Mouse (Mus musculus) gastrocnemius, postnatal 25 days (tissue): ENCODE data around the gene Ipo13. TPM values are rescaled to one million over a fixed set of nuclear protein-coding genes. Genes with fewer than 3 reads are reported as not detected.

Experiments used
- DNase-seq: peaks from one replicate; pipeline ENCODE4 v3.0.0; 2022
- total RNA-seq, 2 experiments: library from RNA; stranded (reverse); gene quantifications; 1 replicate in 1 of 2; 2 replicates in 1 of 2; pipeline ENCODE4 v1.2.3; 2021

The Ipo13 gene
- total RNA-seq, 2 experiments from 2014 or later = 218 TPM

GRCm38 (mm10) chr4:117882701-117883691 lies 31.8 kb downstream of the Ipo13 start, which contains the start of gene B4galt2:
B4galt2 (minus strand) TSS chr4:117883487.
- peak; percentile 46 for DNase-seq

GRCm38 (mm10) chr4:117878703-117879102 lies 36.1 kb downstream of the Ipo13 start:
- DNase-seq = no peak

- no peak for DNase-seq
These were observed 36.5 kb downstream of the Ipo13 start for GRCm38 (mm10) chr4:117878301-117878700.

- DNase-seq = no peak
These were observed 41.2 kb downstream of the Ipo13 start for GRCm38 (mm10) chr4:117873615-117874014.

GRCm38 (mm10) chr4:117872471-117872886 lies 42.3 kb downstream of the Ipo13 start, which contains the start of gene Ccdc24:
Ccdc24 (minus strand) TSS chr4:117872557.
- DNase-seq = no peak

GRCm38 (mm10) chr4:117871787-117872186 lies 43.0 kb downstream of the Ipo13 start:
- DNase-seq = no peak

GRCm38 (mm10) chr4:117870437-117870836 lies 44.4 kb downstream of the Ipo13 start:
- no peak for DNase-seq

GRCm38 (mm10) chr4:117869317-117869716 lies 45.5 kb downstream of the Ipo13 start:
- no peak for DNase-seq

- peak; percentile 40 for DNase-seq
These were observed 47.0 kb downstream of the Ipo13 start for GRCm38 (mm10) chr4:117867823-117868222.

GRCm38 (mm10) chr4:117867000-117867399 lies 47.8 kb downstream of the Ipo13 start:
- no peak for DNase-seq

- DNase-seq = peak; percentile 81
These were observed 48.7 kb downstream of the Ipo13 start for GRCm38 (mm10) chr4:117866083-117866482.

- no peak for DNase-seq
These were observed 52.0 kb downstream of the Ipo13 start for GRCm38 (mm10) chr4:117862823-117863222.

- DNase-seq = no peak
These were observed 54.2 kb downstream of the Ipo13 start for GRCm38 (mm10) chr4:117860570-117860969.

GRCm38 (mm10) chr4:117858794-117859193 lies 56.0 kb downstream of the Ipo13 start:
- DNase-seq = peak; percentile 66

- no peak for DNase-seq
These were observed 59.7 kb downstream of the Ipo13 start for GRCm38 (mm10) chr4:117855146-117855545.

GRCm38 (mm10) chr4:117852152-117852868 lies 62.5 kb downstream of the Ipo13 start:
- no peak for DNase-seq

GRCm38 (mm10) chr4:117850871-117851270 lies 63.9 kb downstream of the Ipo13 start:
- peak; percentile 51 for DNase-seq

- DNase-seq = peak; percentile 70
These were observed 64.6 kb downstream of the Ipo13 start for GRCm38 (mm10) chr4:117850176-117850575.

- no peak for DNase-seq
These were observed 65.3 kb downstream of the Ipo13 start for GRCm38 (mm10) chr4:117849506-117849905.

- DNase-seq = no peak
These were observed 65.7 kb downstream of the Ipo13 start for GRCm38 (mm10) chr4:117849063-117849462.

GRCm38 (mm10) chr4:117847011-117847410 lies 67.8 kb downstream of the Ipo13 start:
- DNase-seq = no peak

GRCm38 (mm10) chr4:117846261-117846660 lies 68.5 kb downstream of the Ipo13 start:
- no peak for DNase-seq

- no peak for DNase-seq
These were observed 69.5 kb downstream of the Ipo13 start for GRCm38 (mm10) chr4:117845316-117845715.
